Mouse (Mus musculus) midbrain, embryonic 16.5 days (tissue): ENCODE results near the gene Eif5a2. TPM values are rescaled to one million over a fixed set of nuclear protein-coding genes. Genes with fewer than 3 reads are reported as not detected.
A peak's percentile ranks its signal among the peaks of the same experiment; 100 is the strongest.

Source experiments
- ATAC-seq: fragments of 200-750 bp; cut with Nextera tagmentation; 2 replicates; pipeline ENCODE4 v1.8.0; 2017; ENCODE audit warnings: moderate TSS enrichment
- H3K27ac ChIP-seq: fragments of 300-500 bp; sonication (generic); 2 replicates; pipeline ENCODE4 v1.5.1; 2014; ENCODE audit warnings: mild to moderate bottlenecking, low read length, mixed read lengths
- H3K27me3 ChIP-seq: fragments of 300-500 bp; sonication (generic); 2 replicates; pipeline ENCODE4 v1.6.1; 2014; ENCODE audit warnings: low read depth, low read length, mixed read lengths; ENCODE audit not compliant: control insufficient read depth, insufficient read depth
- H3K36me3 ChIP-seq: fragments of 300-500 bp; sonication (generic); 2 replicates; pipeline ENCODE4 v1.6.1; 2014; ENCODE audit warnings: mild to moderate bottlenecking, low read length, moderate library complexity, mixed read lengths; ENCODE audit not compliant: control insufficient read depth, insufficient read depth
- H3K4me1 ChIP-seq: fragments of 300-500 bp; sonication (generic); 2 replicates; pipeline ENCODE4 v1.6.1; 2014; ENCODE audit warnings: mild to moderate bottlenecking, low read length, mixed read lengths; ENCODE audit not compliant: control insufficient read depth, insufficient read depth
- H3K4me2 ChIP-seq: fragments of 300-500 bp; sonication (generic); 2 replicates; pipeline ENCODE4 v1.6.1; 2014; ENCODE audit warnings: mild to moderate bottlenecking, low read length, mixed read lengths
- H3K4me3 ChIP-seq: fragments of 300-500 bp; sonication (generic); 2 replicates; pipeline ENCODE4 v1.5.1; 2014; ENCODE audit warnings: low read depth, mild to moderate bottlenecking, low read length, moderate library complexity, mixed read lengths
- H3K9ac ChIP-seq: fragments of 300-500 bp; sonication (generic); 2 replicates; pipeline ENCODE4 v1.6.1; 2014; ENCODE audit warnings: low read depth, low read length, mixed read lengths
- H3K9me3 ChIP-seq: fragments of 300-500 bp; sonication (generic); replicated peaks from 2 replicates; pipeline ENCODE4 v1.6.1; 2014; ENCODE audit warnings: mild to moderate bottlenecking, low read length, mixed read lengths; ENCODE audit not compliant: control insufficient read depth, poor library complexity, severe bottlenecking
- WGBS: fragments of 180-500 bp; shearing (Covaris S2); extraction: QIAGEN DNeasy Blood & Tissue Kit; methylation state at CpG from one replicate; pipeline ENCODE4 v1.1.7; 2014; 5-methylcytosine and 5-hydroxymethylcytosine counted together
- polyA plus RNA-seq: library from polyadenylated mRNA; unstranded; fragments of >200 nt; fragmentation: Nextera tagmentation; extraction: Ambion mirVana; gene quantifications from 2 replicates; pipeline ENCODE4 v1.2.1, GENCODE M21; 2015

The Eif5a2 gene
- polyA plus RNA-seq, 1 experiment from 2014 or later = 9.9 TPM

- Histone ChIP-seq H3K27me3 (no peaks in the 10 kb centered on the region; the same call in 1 of the 2 replicates), H3K4me1 (peaks cover 7% of the 10 kb centered on the region), H3K27ac (no peak overlapping the region), H3K36me3 (no peaks in the 10 kb centered on the region), H3K4me2 (peak overlapping the region; percentile 90), H3K9me3 (no peaks in the 10 kb centered on the region), H3K4me3 (peak overlapping the region; percentile 86), H3K9ac (peak overlapping the region; percentile 83)
- no peak for ATAC-seq
- 20% methylated on average over 14 of the region's 14 CpGs for WGBS
These were observed 772 bp downstream of the Eif5a2 start for GRCm38 (mm10) chr3:28781848-28782247.

GRCm38 (mm10) chr3:28784176-28784575 is 3.1 kb downstream of the Eif5a2 start:
- WGBS = 63% methylated on average over 2 of the region's 2 CpGs
- Histone ChIP-seq H3K9me3 (no peaks in the 10 kb centered on the region), H3K27me3 (no peaks in the 10 kb centered on the region; the same call in 1 of the 2 replicates)

GRCm38 (mm10) chr3:28794835-28795234 is 13.8 kb downstream of the Eif5a2 start:
- Histone ChIP-seq H3K27ac (no peak overlapping the region), H3K4me1 (no peaks in the 10 kb centered on the region), H3K9ac (no peak overlapping the region), H3K4me3 (no peak overlapping the region), H3K9me3 (no peaks in the 10 kb centered on the region), H3K36me3 (no peaks in the 10 kb centered on the region), H3K4me2 (no peak overlapping the region), H3K27me3 (no peaks in the 10 kb centered on the region)
- 92% methylated on average over 7 of the region's 7 CpGs for WGBS
- no peak for ATAC-seq

More at GRCm38 (mm10) chr3:28784176-28784575, 3.1 kb downstream of the Eif5a2 start:
- H3K36me3 ChIP-seq = no peaks in the 10 kb centered on the region
- H3K4me3 ChIP-seq = no peak overlapping the region
- H3K9ac ChIP-seq = no peak overlapping the region
- H3K4me1 ChIP-seq = peaks cover 7% of the 10 kb centered on the region
- ATAC-seq = no peak
- no peak overlapping the region for H3K27ac ChIP-seq
- no peak overlapping the region for H3K4me2 ChIP-seq

- H3K4me3 ChIP-seq = peak within 1 kb of the TSS; percentile 91
- WGBS = under 1% methylated on average over 72 of the region's 72 CpGs
- H3K9ac ChIP-seq = peak within 1 kb of the TSS; percentile 95
- peak; percentile 100 for ATAC-seq
- H3K4me2 ChIP-seq = peak within 1 kb of the TSS; percentile 73
- H3K4me1 ChIP-seq = peaks cover 13% of the 10 kb centered on the region
- no peaks in the 10 kb centered on the region for H3K27me3 ChIP-seq
- H3K9me3 ChIP-seq = no peaks in the 10 kb centered on the region
- peak within 1 kb of the TSS; percentile 91 for H3K27ac ChIP-seq
- H3K36me3 ChIP-seq = 0 out of 2 replicates have a peak, but pooled peaks cover 2% of the 10 kb centered on the region
These were observed 24.4 kb downstream of the Eif5a2 start, which contains the start of gene Rpl22l1 for GRCm38 (mm10) chr3:28805301-28806097. Rpl22l1 (plus strand) TSS chr3:28805436.

- Histone ChIP-seq H3K9ac (no peak overlapping the region), H3K36me3 (0 out of 2 replicates have a peak, but pooled peaks cover 2% of the 10 kb centered on the region), H3K4me2 (no peak overlapping the region), H3K4me3 (no peak overlapping the region), H3K27ac (no peak overlapping the region), H3K4me1 (peaks cover 13% of the 10 kb centered on the region), H3K9me3 (no peaks in the 10 kb centered on the region), H3K27me3 (no peaks in the 10 kb centered on the region)
- WGBS = 89% methylated on average over 4 of the region's 4 CpGs
- ATAC-seq = no peak
These were observed 27.1 kb downstream of the Eif5a2 start for GRCm38 (mm10) chr3:28808039-28808643.

- H3K9me3 ChIP-seq = no peaks in the 10 kb centered on the region
- H3K4me1 ChIP-seq = peaks cover 5% of the 10 kb centered on the region
- H3K36me3 ChIP-seq = 0 out of 2 replicates have a peak, but pooled peaks cover 2% of the 10 kb centered on the region
- no peak for ATAC-seq
- H3K4me3 ChIP-seq = no peak overlapping the region
- no peak overlapping the region for H3K4me2 ChIP-seq
- no peak overlapping the region for H3K9ac ChIP-seq
- 71% methylated on average over 4 of the region's 4 CpGs for WGBS
- H3K27ac ChIP-seq = no peak overlapping the region
- no peaks in the 10 kb centered on the region for H3K27me3 ChIP-seq
These were observed 30.4 kb downstream of the Eif5a2 start for GRCm38 (mm10) chr3:28811441-28811840.

GRCm38 (mm10) chr3:28814361-28814760 is 33.3 kb downstream of the Eif5a2 start:
- H3K4me2 ChIP-seq = peak overlapping the region; percentile 25
- H3K27ac ChIP-seq = no peak overlapping the region
- 0 out of 2 replicates have a peak, but pooled peaks have one; percentile 22 for ATAC-seq
- no peaks in the 10 kb centered on the region for H3K4me1 ChIP-seq
- no peak overlapping the region for H3K4me3 ChIP-seq
- 7% methylated on average over 4 of the region's 4 CpGs for WGBS
- no peaks in the 10 kb centered on the region for H3K9me3 ChIP-seq
- H3K27me3 ChIP-seq = no peaks in the 10 kb centered on the region
- no peak overlapping the region for H3K9ac ChIP-seq
- H3K36me3 ChIP-seq = no peaks in the 10 kb centered on the region

- 75% methylated on average over 4 of the region's 4 CpGs for WGBS
These were observed 35.0 kb downstream of the Eif5a2 start for GRCm38 (mm10) chr3:28816010-28816540.

GRCm38 (mm10) chr3:28826272-28826671 is 45.2 kb downstream of the Eif5a2 start:
- Histone ChIP-seq H3K27ac (no peak overlapping the region), H3K4me3 (no peak overlapping the region), H3K9ac (no peak overlapping the region), H3K36me3 (no peaks in the 10 kb centered on the region), H3K27me3 (no peaks in the 10 kb centered on the region), H3K4me1 (no peaks in the 10 kb centered on the region), H3K4me2 (no peak overlapping the region), H3K9me3 (no peaks in the 10 kb centered on the region)
- ATAC-seq = no peak
- 95% methylated on average over 1 of the region's 1 CpGs for WGBS

More at GRCm38 (mm10) chr3:28816010-28816540, 35.0 kb downstream of the Eif5a2 start:
- H3K4me2 ChIP-seq = no peak overlapping the region
- no peak for ATAC-seq
- H3K27ac ChIP-seq = no peak overlapping the region
- H3K36me3 ChIP-seq = no peaks in the 10 kb centered on the region
- H3K9me3 ChIP-seq = no peaks in the 10 kb centered on the region
- H3K4me1 ChIP-seq = no peaks in the 10 kb centered on the region
- H3K4me3 ChIP-seq = no peak overlapping the region
- H3K27me3 ChIP-seq = no peaks in the 10 kb centered on the region
- no peak overlapping the region for H3K9ac ChIP-seq
